Mouse (Mus musculus): ENCODE measurements at regions not wholly inside any gene's neighbourhood (a gene's known extent, or its start where the extent isn't known, plus 50 kb on each side); places are given as distances from the start of the nearest gene placed in this dataset.

DNA sequence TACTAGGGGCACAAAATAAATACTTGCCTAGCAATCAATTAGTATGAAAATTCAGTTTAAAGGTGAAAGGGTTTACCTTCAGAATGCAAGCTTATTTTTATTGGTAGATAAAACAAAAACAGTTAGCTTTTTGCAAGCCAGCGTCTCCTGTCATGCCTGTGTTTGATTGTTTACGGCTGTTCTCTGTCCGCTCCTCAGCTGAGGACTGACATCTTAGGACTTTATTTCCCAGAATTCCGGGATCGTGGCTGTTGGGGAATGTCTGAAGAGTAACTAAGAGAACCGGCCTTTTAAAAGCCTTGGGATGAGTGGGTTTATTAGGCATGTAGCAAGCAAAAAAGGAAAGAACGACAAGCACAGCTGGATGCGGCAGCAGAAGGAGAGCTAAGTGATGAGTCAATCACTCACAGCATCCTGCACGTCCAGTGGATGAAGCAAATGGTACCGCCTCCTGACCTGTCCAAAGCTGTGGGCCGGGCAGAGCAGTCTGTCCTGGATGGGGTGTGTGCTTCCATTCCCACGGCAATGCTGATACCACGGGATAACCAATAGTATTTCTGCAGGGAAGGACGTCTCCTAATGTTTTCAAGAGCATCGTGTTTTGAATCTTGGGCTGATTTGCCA lies 990.9 kb downstream of the Adgrl2 start:
- peak in 1 of 2 experiments; percentile 15 for DNase-seq (ENCODE audit: inconsistent age in 2 of 2, low spot score in 1 of 2)

DNA sequence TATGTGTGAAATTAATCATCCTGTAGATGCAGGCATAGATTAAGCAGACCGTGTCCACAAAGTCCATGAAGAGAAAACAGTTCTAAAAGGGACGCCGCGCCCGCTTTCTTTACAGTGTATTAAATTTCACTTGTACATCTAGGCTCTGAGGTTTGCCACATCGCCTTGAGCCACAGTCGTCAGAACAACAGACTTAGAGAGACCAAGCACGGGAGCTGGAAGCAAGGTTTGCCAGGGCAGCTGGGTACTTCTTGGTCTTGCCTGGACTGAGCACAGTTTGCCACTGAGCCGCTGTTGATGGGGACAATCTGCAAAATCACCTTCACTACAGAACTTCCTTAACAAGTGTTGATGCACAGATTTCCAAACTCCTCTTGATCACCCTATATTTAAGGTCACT lies 998.6 kb downstream of the Adgrl2 start:
- DNase-seq (ENCODE audit: inconsistent age in 2 of 2, low spot score in 1 of 2), result no peak

DNA sequence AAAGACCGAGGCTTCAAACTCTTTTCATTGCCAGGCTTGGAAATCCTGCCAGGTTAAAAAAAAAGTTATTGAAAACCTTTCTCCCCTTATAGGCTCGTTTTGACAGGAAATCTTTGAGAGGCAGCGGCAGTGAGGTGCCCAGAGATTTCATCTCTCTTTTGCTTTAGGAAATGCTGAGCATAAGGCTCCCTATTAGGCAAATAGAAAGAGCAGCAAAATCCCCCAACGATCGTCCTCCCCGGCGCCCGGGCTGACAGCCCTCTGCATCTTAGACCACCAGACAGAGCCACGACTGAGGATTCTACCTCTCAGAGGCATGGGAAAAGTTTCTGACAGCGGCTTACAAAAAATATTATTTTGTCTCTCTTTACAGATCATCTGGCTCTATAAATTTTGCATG lies 999.5 kb downstream of the Adgrl2 start:
- no peak for DNase-seq (ENCODE audit: inconsistent age in 2 of 2, low spot score in 1 of 2)

- DNase-seq (ENCODE audit: inconsistent age in 2 of 2, low spot score in 1 of 2), result no peak
These were observed 1007.5 kb downstream of the Adgrl2 start for GRCm38 (mm10) chr3:147982831-147983230.

GRCm38 (mm10) chr3:147981621-147982020 lies 1008.7 kb downstream of the Adgrl2 start:
- no peak for DNase-seq (ENCODE audit: inconsistent age in 2 of 2, low spot score in 1 of 2)

GRCm38 (mm10) chr3:147976579-147976978 lies 1013.8 kb downstream of the Adgrl2 start:
- no peak for DNase-seq (ENCODE audit: inconsistent age in 2 of 2, low spot score in 1 of 2)

GRCm38 (mm10) chr3:147976069-147976468 lies 1014.3 kb downstream of the Adgrl2 start:
- no peak for DNase-seq (ENCODE audit: inconsistent age in 2 of 2, low spot score in 1 of 2)

DNA sequence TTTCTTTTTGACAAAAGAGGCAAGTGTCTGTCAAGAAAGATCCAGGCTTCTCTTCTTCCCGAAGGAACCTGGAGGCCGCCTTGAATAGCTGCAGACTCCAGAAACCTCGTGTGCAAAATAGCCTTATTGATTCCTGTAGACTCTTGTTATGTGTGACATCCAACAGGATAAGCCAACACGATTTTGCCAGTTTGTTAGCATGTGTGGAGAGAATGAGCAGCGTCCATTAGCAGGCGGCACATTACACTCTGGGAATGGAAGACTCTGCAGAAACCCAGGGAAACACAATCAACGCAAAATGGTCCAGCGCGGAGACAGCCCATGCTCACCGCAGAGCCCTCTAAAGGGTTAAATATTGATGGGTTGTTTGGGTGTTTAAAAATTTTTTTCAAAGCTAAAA lies 1014.9 kb downstream of the Adgrl2 start:
- no peak for DNase-seq (ENCODE audit: inconsistent age in 2 of 2, low spot score in 1 of 2)

GRCm38 (mm10) chr3:147974515-147974914 lies 1015.8 kb downstream of the Adgrl2 start:
- DNase-seq (ENCODE audit: inconsistent age in 2 of 2, low spot score in 1 of 2), result no peak

DNA sequence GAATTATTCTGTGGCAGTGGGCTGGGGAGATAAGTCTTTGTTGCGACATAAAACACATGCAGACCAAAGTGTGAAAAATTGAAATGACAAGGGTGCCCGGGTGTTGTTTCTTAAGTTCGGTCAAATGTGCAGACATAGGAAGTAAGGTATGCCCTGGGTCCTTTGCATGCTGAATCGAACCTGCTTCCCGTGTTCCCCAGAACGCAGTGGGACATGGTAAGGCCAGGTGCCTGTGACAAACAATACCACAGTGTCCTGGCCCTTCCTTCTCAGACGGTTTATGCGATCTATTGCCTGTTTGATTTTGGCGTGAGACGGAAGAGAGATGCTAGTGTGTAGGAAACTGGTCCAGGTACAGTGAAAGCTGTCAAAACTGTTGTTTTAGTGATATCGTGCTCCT lies 1022.1 kb downstream of the Adgrl2 start:
- DNase-seq (ENCODE audit: inconsistent age in 2 of 2, low spot score in 1 of 2), result no peak

DNA sequence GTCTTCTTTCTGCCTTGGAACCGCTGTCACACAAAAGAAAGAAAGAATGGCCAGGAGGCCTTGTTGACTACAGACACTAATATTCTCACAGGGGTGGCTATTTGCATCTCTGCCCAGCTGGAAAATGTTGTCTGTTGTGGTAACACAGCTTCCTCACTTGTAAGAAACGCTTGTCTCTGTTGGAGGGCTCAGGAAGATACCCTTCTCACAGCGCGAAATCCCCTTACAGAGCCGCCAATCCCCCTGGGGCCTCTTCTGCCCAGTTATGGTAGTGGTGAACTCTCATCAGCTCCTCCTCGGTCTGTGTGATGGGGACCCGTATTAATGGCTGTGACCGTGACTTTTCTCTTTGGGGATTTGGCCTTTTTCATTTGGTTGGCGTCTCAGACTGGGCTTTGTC lies 1022.5 kb downstream of the Adgrl2 start:
- no peak for DNase-seq (ENCODE audit: inconsistent age in 2 of 2, low spot score in 1 of 2)

DNA sequence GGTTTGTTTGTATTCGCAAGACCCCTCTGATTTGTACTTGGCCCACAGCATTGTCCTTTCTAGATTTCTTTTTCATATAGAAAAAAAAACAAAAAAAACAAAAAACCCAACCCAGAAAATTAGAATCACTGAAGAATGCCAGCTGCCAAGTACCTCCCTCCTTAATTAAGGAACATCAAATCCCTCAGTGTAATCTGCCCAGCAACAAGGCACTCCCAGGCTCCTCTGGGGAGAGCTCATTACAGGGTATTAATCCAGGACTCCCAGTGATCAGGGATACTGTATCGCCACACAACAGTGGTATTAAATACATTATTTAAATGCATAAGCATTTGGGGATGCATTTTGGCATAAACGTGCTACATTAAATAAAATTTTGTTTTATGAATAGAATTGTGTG lies 1023.1 kb downstream of the Adgrl2 start:
- DNase-seq (ENCODE audit: inconsistent age in 2 of 2, low spot score in 1 of 2), result no peak

GRCm38 (mm10) chr3:147966827-147967226 lies 1023.5 kb downstream of the Adgrl2 start:
- DNase-seq (ENCODE audit: inconsistent age in 2 of 2, low spot score in 1 of 2), result no peak

GRCm38 (mm10) chr3:147966379-147966778 lies 1024.0 kb downstream of the Adgrl2 start:
- DNase-seq (ENCODE audit: inconsistent age in 2 of 2, low spot score in 1 of 2), result no peak

DNA sequence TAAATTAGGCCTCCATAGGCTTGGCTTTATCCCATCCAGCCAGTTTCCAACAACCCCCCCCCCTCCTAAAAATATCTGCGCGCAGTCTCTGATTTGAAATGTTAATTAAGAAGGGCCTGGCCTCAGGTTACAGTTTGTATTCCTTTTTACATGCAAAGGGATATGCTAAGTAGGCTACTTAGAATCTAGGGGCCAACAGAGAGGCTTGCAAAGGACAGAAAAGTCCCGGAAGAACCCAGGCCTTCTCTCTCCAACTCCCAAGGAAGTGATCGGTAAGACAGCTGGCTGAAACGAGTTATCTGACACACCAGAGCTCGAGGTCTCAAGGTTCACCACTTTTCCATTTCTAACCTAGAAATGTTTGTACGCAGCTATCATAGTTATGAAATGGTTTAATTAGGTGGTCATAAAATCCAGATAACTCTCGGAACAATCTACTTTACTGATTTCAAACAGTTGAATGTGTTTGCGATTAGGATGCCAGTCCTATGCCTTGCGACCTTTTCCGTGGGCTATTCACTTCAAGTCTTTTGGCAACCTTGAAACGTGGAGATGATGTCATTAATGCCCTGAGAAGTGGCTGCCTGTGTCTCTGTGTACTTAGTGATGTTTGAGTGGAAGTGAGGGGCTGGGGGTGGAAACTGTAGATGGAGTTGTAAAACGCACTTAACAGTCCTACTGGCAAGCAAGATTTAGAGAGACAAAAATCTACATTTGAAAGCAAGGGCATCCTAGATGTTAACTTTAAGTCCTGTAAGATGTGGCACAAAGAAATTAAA lies 1026.5 kb downstream of the Adgrl2 start:
- DNase-seq (ENCODE audit: inconsistent age in 2 of 2, low spot score in 1 of 2), result no peak

DNA sequence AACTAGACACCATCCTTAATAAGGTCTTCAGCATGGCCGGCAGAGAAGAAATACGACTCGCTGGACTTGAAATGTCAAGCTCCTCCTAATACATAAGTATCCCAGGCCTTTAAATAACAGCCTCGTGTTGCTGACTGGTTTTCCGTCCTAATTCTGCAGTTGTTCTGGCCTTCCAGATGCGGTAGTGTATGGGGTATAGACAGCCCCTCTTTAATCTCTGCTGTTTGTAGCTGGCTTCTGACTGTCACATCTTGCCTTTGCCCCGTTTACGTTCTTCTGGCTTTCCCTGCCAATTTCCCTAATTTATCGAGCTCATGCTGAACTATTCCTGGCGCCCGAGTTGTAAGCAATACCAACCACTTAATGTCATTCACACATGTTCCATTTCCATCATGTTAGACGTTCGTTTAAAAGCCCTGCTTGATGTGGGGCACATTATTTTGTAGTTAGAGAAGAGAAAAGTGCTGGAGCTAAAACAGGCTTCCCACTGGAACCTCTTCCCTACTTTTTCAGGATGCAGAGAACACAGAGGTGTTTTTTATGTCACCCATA lies 1042.2 kb downstream of the Adgrl2 start:
- DNase-seq (ENCODE audit: inconsistent age in 2 of 2, low spot score in 1 of 2), result no peak

- no peak for DNase-seq (ENCODE audit: inconsistent age in 2 of 2, low spot score in 1 of 2)
These were observed 1047.0 kb downstream of the Adgrl2 start for GRCm38 (mm10) chr3:147943314-147943713.

- DNase-seq (ENCODE audit: inconsistent age in 2 of 2, low spot score in 1 of 2), result no peak
These were observed 1059.5 kb downstream of the Adgrl2 start for GRCm38 (mm10) chr3:147930811-147931251.

DNA sequence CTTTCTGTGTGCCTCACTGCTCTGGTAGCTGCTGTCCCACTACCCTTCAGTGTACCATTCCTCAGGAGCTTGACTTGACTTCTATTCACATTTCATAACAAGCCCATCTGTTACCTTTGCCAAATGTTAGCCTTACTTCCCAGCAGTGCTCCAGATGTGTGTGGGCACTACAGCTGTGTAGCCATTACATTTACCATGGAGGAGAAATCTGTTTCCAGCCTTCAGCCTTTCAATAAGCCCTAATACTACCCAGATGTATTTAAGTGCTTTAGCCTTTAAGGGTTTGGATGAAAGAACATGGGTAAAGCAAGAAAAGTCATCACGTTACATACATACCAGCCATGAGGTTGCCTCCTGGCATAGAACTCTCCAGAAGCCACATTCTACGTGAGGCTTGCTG lies 1068.0 kb downstream of the Ttll7 start:
- no peak for DNase-seq (ENCODE audit: inconsistent age in 2 of 2, low spot score in 1 of 2)

DNA sequence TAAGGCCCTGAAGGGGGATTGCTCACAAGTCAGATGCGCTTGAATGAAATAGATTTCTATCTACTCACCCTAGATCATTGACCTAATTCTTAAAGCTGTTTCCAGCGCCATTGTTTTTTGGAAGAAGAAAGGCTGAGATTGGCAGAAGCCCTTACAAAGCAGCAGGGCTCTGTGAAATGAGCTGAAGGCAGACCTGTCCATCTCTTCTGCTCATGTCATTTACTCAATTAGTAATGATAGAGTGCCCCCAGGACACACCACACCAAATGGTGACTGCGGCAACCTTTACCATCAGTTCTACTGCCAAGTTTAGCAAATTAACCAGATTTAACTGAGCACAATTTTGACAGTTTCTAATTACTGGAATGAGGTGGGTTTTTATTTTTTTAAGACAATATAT lies 1067.5 kb downstream of the Ttll7 start:
- no peak for DNase-seq (ENCODE audit: inconsistent age in 2 of 2, low spot score in 1 of 2)

DNA sequence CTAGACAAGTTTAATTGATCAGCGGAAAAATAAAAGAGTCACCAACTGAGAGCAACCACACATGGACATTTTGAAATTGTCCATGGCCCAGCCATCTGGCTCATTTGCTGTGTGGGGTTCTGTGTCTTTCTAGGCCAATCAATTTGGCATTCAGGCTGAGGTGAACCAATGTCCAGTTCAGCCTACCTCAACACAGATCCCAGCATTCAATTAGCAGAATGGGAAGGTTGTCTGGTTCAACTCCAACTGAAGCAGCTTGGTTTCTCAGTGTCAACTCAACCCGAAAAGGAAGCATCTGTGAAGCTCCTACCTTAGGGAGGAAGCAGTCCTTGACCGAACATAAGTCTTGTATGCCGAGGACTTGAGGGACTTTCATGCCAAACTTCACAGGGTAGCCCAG lies 1067.0 kb downstream of the Ttll7 start:
- no peak for DNase-seq (ENCODE audit: inconsistent age in 2 of 2, low spot score in 1 of 2)

DNA sequence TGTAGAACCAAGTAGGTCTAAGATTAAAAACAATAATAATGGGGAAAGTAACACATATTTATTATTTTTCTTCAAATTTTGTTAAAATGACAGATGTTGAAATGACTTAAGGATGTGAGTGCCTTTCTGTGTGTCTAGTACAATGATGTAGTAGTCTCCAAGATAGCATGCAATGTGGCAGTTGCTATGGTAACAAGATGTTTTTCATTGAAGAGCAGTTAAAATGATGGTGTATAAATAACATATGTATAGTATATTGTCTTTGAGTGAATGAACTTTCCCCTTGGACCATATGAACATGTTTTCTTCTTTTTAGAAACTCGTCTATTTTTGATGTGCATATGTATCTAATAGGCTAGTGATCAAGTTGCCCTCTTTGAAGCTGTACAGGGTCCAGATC lies 1044.6 kb downstream of the Ttll7 start:
- DNase-seq (ENCODE audit: inconsistent age in 2 of 2, low spot score in 1 of 2), result no peak

Data from adrenal gland, adult (tissue).